Mouse (Mus musculus): ENCODE measurements around the gene Vmn1r195. TPM values are rescaled to one million over a fixed set of nuclear protein-coding genes. Genes with fewer than 3 reads are reported as not detected.

The Vmn1r195 gene
- total and polyA plus RNA-seq, 2 experiments from 2014 or later, result not detected

DNA sequence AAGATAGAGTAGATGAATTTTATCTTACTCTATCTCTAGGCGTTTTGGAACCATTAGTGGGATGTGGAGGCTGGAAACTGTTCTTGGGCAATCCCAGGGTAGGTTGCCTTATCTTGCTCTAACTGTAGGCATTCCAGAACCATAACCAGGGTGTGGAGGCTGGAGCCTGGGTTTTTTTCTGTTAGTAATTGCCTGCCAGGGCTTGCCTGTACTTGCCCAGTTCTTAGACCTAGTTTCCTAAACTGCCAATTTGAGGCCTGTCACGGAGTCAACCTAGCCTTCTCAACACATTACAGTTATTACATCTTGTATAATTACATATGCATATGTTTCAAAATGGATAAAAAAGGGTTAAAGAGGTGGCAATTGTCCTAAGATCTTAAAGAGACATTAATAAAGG, 47.0 kb downstream of the Vmn1r195 start:
- Histone ChIP-seq H3K27ac (ENCODE audit: low read depth, low read length) (no peak overlapping the region), H3K4me1 (ENCODE audit: insufficient read depth) (no peaks in the 10 kb centered on the region), H3K9me3 (ENCODE audit: low read length) (no peaks in the 10 kb centered on the region), H3K36me3 (ENCODE audit: insufficient read depth) (no peaks in the 10 kb centered on the region), H3K4me3 (ENCODE audit: low read depth, low read length) (no peak overlapping the region), H3K27me3 (ENCODE audit: insufficient read depth, low read length) (no peaks in the 10 kb centered on the region), H3K9ac (no peak overlapping the region), H3K4me2 (ENCODE audit: low read depth) (no peak overlapping the region)
- TF ChIP-seq CTCF (IDR thresholded peaks at IDR 0.05; ENCODE audit: low read depth), result no peak
- DNase-seq, result no peak
- 88% methylated on average over 2 of the region's 2 CpGs for WGBS
- ATAC-seq, result no peak

DNA sequence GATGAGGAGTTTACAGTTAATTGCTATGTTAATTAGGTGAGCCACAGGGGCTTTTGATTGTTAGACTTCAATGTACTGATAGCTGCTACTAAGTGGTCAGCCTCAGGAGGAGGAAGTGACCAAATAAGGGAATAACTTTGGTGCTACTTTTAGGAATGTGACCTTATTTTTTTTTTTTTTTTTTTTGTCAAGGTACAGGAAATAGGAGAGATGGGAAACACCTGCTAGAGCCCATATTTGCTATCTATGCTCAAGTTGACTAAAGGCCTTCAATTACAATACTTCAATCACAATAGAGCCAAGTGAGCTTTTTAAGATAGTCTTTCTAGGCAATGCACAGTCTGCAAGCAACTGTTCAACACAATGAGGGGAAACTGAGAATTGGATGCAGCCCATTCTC, 49.8 kb downstream of the Vmn1r195 start:
- no peak for DNase-seq
- H3K36me3 ChIP-seq (ENCODE audit: insufficient read depth), result no peaks in the 10 kb centered on the region
- no peak for ATAC-seq
- no peak overlapping the region for H3K4me3 ChIP-seq (ENCODE audit: low read depth, low read length)
- no peaks in the 10 kb centered on the region for H3K9me3 ChIP-seq (ENCODE audit: low read length)
- no peak overlapping the region for H3K27ac ChIP-seq (ENCODE audit: low read depth, low read length)
- H3K9ac ChIP-seq, result no peak overlapping the region
- no peaks in the 10 kb centered on the region for H3K27me3 ChIP-seq (ENCODE audit: insufficient read depth, low read length)
- H3K4me1 ChIP-seq (ENCODE audit: insufficient read depth), result no peaks in the 10 kb centered on the region
- TF ChIP-seq CTCF (IDR thresholded peaks at IDR 0.05; ENCODE audit: low read depth), result no peak
- no peak overlapping the region for H3K4me2 ChIP-seq (ENCODE audit: low read depth)

DNA sequence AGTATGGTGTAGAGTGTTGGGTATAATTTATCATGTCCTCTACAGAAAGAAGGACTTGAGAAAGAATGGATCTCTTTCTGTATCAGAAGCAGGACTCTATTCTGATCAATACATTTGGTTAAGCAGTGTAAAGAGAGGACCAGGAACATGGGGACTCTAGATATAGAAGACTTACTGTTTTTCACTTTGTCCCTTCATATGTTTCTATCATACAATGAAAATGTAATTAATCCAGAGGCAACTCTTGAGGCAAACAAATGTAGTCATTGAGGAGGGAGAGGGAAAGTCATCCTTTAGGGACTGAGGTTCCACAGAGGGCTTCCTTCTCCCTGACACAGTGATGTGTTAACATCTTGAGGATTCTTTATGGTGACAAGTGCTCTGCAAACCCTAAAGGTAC, 54.0 kb downstream of the Vmn1r195 start, which contains the start of gene Vmn1r197:
Gene Vmn1r197, plus strand, starts transcription at position 301 of the 400 bp plus-strand sequence.
- Histone ChIP-seq H3K27me3 (ENCODE audit: insufficient read depth, low read length) (no peaks in the 10 kb centered on the region), H3K4me1 (ENCODE audit: insufficient read depth) (no peaks in the 10 kb centered on the region), H3K9ac (no peak within 1 kb of the TSS), H3K27ac (ENCODE audit: low read depth, low read length) (no peak within 1 kb of the TSS), H3K9me3 (ENCODE audit: low read length) (no peaks in the 10 kb centered on the region), H3K4me2 (ENCODE audit: low read depth) (no peak within 1 kb of the TSS), H3K36me3 (ENCODE audit: insufficient read depth) (no peaks in the 10 kb centered on the region), H3K4me3 (ENCODE audit: low read depth, low read length) (no peak within 1 kb of the TSS)
- ATAC-seq, result no peak
- TF ChIP-seq CTCF (IDR thresholded peaks at IDR 0.05; ENCODE audit: low read depth), result no peak
- DNase-seq, result no peak

Other genes starting within 250 kb of the Vmn1r195 start
- gene Hist1h2ah, start 235.0 kb upstream of the Vmn1r195 start, total RNA-seq (2014; rRNA removed), result 9.2 and 47.2 TPM in 2 replicates
- 1.6 and 1.9 TPM in 2 replicates for gene Hist1h2ah, start 235.0 kb upstream of the Vmn1r195 start, polyA plus RNA-seq (2015; fragmentation: Nextera tagmentation; extraction: Ambion mirVana)
- gene Hist1h2bk, start 234.7 kb upstream of the Vmn1r195 start, total RNA-seq (2014; rRNA removed), result 233 and 262 TPM in 2 replicates
- 0.40 TPM in 1 of 2 replicates, not detected in the other for gene Hist1h2bk, start 234.7 kb upstream of the Vmn1r195 start, polyA plus RNA-seq (2015; fragmentation: Nextera tagmentation; extraction: Ambion mirVana)
- 26.4 and 44.9 TPM in 2 replicates for gene Hist1h4i, start 229.2 kb upstream of the Vmn1r195 start, total RNA-seq (2014; rRNA removed)
- 4.2 and 5.8 TPM in 2 replicates for gene Hist1h4i, start 229.2 kb upstream of the Vmn1r195 start, polyA plus RNA-seq (2015; fragmentation: Nextera tagmentation; extraction: Ambion mirVana)
- 193 and 206 TPM in 2 replicates for gene Hist1h2ag, start 227.6 kb upstream of the Vmn1r195 start, total RNA-seq (2014; rRNA removed)
- gene Hist1h2ag, start 227.6 kb upstream of the Vmn1r195 start, polyA plus RNA-seq (2015; fragmentation: Nextera tagmentation; extraction: Ambion mirVana), result 4.8 and 8.3 TPM in 2 replicates
- 246 and 305 TPM in 2 replicates for gene Hist1h2bj, start 227.3 kb upstream of the Vmn1r195 start, total RNA-seq (2014; rRNA removed)
- gene Hist1h2bj, start 227.3 kb upstream of the Vmn1r195 start, polyA plus RNA-seq (2015; fragmentation: Nextera tagmentation; extraction: Ambion mirVana), result 1.6 and 3.7 TPM in 2 replicates
- gene Vmn1r188, start 186.1 kb upstream of the Vmn1r195 start, total RNA-seq (2014; rRNA removed), result not detected in 2 replicates
- gene Vmn1r188, start 186.1 kb upstream of the Vmn1r195 start, polyA plus RNA-seq (2015; fragmentation: Nextera tagmentation; extraction: Ambion mirVana), result not detected in 2 replicates
- gene Vmn1r189, start 164.7 kb upstream of the Vmn1r195 start, total RNA-seq (2014; rRNA removed), result not detected in 2 replicates
- gene Vmn1r189, start 164.7 kb upstream of the Vmn1r195 start, polyA plus RNA-seq (2015; fragmentation: Nextera tagmentation; extraction: Ambion mirVana), result not detected in 2 replicates
- not detected in 2 replicates for gene Vmn1r191, start 86.6 kb upstream of the Vmn1r195 start, total RNA-seq (2014; rRNA removed)
- gene Vmn1r191, start 86.6 kb upstream of the Vmn1r195 start, polyA plus RNA-seq (2015; fragmentation: Nextera tagmentation; extraction: Ambion mirVana), result not detected in 2 replicates
- not detected in 2 replicates for gene Vmn1r192, start 79.4 kb upstream of the Vmn1r195 start, total RNA-seq (2014; rRNA removed)
- not detected in 2 replicates for gene Vmn1r192, start 79.4 kb upstream of the Vmn1r195 start, polyA plus RNA-seq (2015; fragmentation: Nextera tagmentation; extraction: Ambion mirVana)
- gene Vmn1r193, start 47.4 kb upstream of the Vmn1r195 start, total RNA-seq (2014; rRNA removed), result not detected in 2 replicates
- gene Vmn1r193, start 47.4 kb upstream of the Vmn1r195 start, polyA plus RNA-seq (2015; fragmentation: Nextera tagmentation; extraction: Ambion mirVana), result not detected in 2 replicates
- not detected in 2 replicates for gene Vmn1r194, start 26.3 kb upstream of the Vmn1r195 start, total RNA-seq (2014; rRNA removed)
- gene Vmn1r194, start 26.3 kb upstream of the Vmn1r195 start, polyA plus RNA-seq (2015; fragmentation: Nextera tagmentation; extraction: Ambion mirVana), result not detected in 2 replicates
- gene Vmn1r196, start 19.4 kb downstream of the Vmn1r195 start, total RNA-seq (2014; rRNA removed), result not detected in 2 replicates
- gene Vmn1r196, start 19.4 kb downstream of the Vmn1r195 start, polyA plus RNA-seq (2015; fragmentation: Nextera tagmentation; extraction: Ambion mirVana), result not detected in 2 replicates
- gene Vmn1r197, start 54.1 kb downstream of the Vmn1r195 start, total RNA-seq (2014; rRNA removed), result not detected in 2 replicates
- gene Vmn1r197, start 54.1 kb downstream of the Vmn1r195 start, polyA plus RNA-seq (2015; fragmentation: Nextera tagmentation; extraction: Ambion mirVana), result not detected in 2 replicates
- gene Vmn1r198, start 79.8 kb downstream of the Vmn1r195 start, total RNA-seq (2014; rRNA removed), result not detected in 2 replicates
- not detected in 2 replicates for gene Vmn1r198, start 79.8 kb downstream of the Vmn1r195 start, polyA plus RNA-seq (2015; fragmentation: Nextera tagmentation; extraction: Ambion mirVana)
- gene Vmn1r199, start 109.3 kb downstream of the Vmn1r195 start, total RNA-seq (2014; rRNA removed), result not detected in 2 replicates
- not detected in 2 replicates for gene Vmn1r199, start 109.3 kb downstream of the Vmn1r195 start, polyA plus RNA-seq (2015; fragmentation: Nextera tagmentation; extraction: Ambion mirVana)
- gene Vmn1r200, start 119.9 kb downstream of the Vmn1r195 start, total RNA-seq (2014; rRNA removed), result not detected in 2 replicates
- gene Vmn1r200, start 119.9 kb downstream of the Vmn1r195 start, polyA plus RNA-seq (2015; fragmentation: Nextera tagmentation; extraction: Ambion mirVana), result 0.16 TPM in 1 of 2 replicates, not detected in the other
- gene Vmn1r201, start 201.4 kb downstream of the Vmn1r195 start, total RNA-seq (2014; rRNA removed), result not detected in 2 replicates
- not detected in 2 replicates for gene Vmn1r201, start 201.4 kb downstream of the Vmn1r195 start, polyA plus RNA-seq (2015; fragmentation: Nextera tagmentation; extraction: Ambion mirVana)
- gene Vmn1r202, start 234.9 kb downstream of the Vmn1r195 start, total RNA-seq (2014; rRNA removed), result not detected in 2 replicates
- gene Vmn1r202, start 234.9 kb downstream of the Vmn1r195 start, polyA plus RNA-seq (2015; fragmentation: Nextera tagmentation; extraction: Ambion mirVana), result not detected in 2 replicates
- not detected in 2 replicates for gene Vmn1r203, start 247.6 kb downstream of the Vmn1r195 start, total RNA-seq (2014; rRNA removed)
- gene Vmn1r203, start 247.6 kb downstream of the Vmn1r195 start, polyA plus RNA-seq (2015; fragmentation: Nextera tagmentation; extraction: Ambion mirVana), result not detected in 2 replicates

Data from forebrain, postnatal 0 days (tissue).